Mouse (Mus musculus) neural tube, postnatal 0 days (tissue): ENCODE measurements around the gene Evl. TPM values are rescaled to one million over a fixed set of nuclear protein-coding genes. Genes with fewer than 3 reads are reported as not detected.
A peak's percentile ranks its signal among the peaks of the same experiment; 100 is the strongest.

Source experiments
- microRNA counts: library from miRNA; unstranded; fragments of <30 nt; microRNA quantifications from one replicate; lab custom pipeline; 2015
- microRNA-seq: library from miRNA; unstranded; fragments of <30 nt; microRNA quantifications from one replicate; pipeline ENCODE4, GENCODE M21; 2016
- polyA plus RNA-seq: library from polyadenylated mRNA; unstranded; fragments of >200 nt; fragmentation: Nextera tagmentation; extraction: Ambion mirVana; gene quantifications from 2 replicates; pipeline ENCODE4 v1.2.1, GENCODE M21; 2015

Gene Evl
- polyA plus RNA-seq: 223 and 252 TPM in 2 replicates

DNA sequence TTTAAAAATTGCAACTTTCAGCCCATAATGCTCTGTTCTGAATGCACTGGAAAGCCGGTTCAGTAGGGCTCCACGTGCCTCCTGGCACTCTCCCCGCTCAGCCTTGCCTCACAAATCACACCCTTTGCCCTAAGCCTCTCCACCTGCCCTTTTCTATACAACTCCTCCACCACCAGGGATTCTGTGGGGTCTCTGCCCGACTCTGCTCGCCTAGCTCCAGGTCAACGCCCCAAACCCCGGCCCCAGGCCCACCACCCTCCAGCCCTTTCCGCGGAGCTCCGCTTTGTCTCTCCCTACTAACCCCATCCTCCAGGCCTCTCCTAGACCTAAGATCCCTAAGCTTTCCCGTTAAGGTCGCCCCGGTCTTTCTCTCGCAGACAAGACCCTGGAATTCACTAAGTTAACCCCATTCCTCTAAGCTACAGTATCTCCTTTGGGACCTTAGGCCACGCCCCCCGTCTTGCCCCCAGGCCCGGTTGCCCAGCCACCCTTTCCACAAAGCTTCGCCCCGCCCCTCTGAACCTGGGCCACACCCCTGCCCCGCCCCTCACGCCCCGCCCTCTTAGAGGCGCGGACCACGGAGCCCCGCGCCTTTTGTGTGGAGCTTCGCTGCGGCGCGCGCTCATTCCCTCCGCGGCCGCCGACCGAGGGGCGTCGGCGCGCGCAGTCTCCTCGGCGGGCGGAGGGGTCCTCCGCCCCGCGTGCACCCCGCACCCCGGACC lies at the start of gene Evl:
Evl (plus strand) TSS at position 601 of the 722 bp plus-strand sequence.

DNA sequence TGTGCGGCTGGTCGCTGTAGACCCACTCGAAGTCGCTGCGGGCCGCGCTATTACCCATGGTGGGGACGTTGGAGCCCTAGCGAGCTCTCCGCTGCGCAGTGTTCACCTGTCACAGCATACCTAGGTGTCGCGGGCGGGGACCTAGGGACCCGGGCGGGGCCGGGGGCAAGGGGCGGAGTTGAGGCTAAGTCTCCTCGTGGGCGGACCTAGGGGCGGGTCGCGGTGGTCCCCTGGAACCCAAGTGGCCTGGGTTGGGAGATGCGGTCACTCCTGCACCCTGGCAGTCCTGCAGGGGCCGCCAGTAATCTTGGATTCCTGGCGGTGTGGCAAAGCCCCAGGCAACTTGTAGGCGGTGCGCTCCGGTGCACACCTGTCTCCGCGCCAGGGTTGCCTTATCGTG lies 147.7 kb downstream of the Evl start, which contains the start of gene Degs2:
Degs2 (minus strand) TSS at position 131 of the 400 bp plus-strand sequence.

MicroRNA genes within 50 kb of the gene (microRNA counts, 519-probe panel; counts per million panel counts)
- microRNA mmu-miR-342-3p (lab: Ali Mortazavi, UCI) (5,997 counts per million, percentile 84 among the panel's probes with 10 or more counts), microRNA mmu-miR-342-5p (lab: Ali Mortazavi, UCI) (2,117 counts per million, percentile 7 among the panel's probes with 10 or more counts)

Small RNA genes within 50 kb of the gene (microRNA-seq; reads per million reads assigned to microRNA genes)
- gene Gm23872 (not detected), gene Mir342 (5,801 reads per million, percentile 93 among the genes with 10 or more reads in this experiment)

Other genes with a start within 250 kb of the Evl start
- gene Hhipl1, start 248.4 kb upstream of the Evl start, polyA plus RNA-seq: 4.4 and 4.6 TPM in 2 replicates
- gene Cyp46a1, start 220.3 kb upstream of the Evl start, polyA plus RNA-seq: 49.7 and 58.2 TPM in 2 replicates
- gene Eml1, start 183.8 kb upstream of the Evl start, polyA plus RNA-seq: 45.8 and 51.3 TPM in 2 replicates
- 1.5 and 1.6 TPM in 2 replicates for gene Degs2, start 147.6 kb downstream of the Evl start, polyA plus RNA-seq
- gene Yy1, start 238.3 kb downstream of the Evl start, polyA plus RNA-seq: 8.9 and 10.5 TPM in 2 replicates